Mouse (Mus musculus) thymus, adult 2 months (tissue): ENCODE measurements around the gene Idh1.

Experiments
- CTCF ChIP-seq: fragments of 200-500 bp; IDR thresholded peaks from 2 replicates; pipeline ENCODE4 v1.5.1; 2012; ENCODE audit warnings: mild to moderate bottlenecking, control low read depth, low read length, moderate library complexity, borderline replicate concordance; ENCODE audit not compliant: control insufficient read depth, poor library complexity, insufficient read depth; ENCODE audit errors: extremely low read depth
- POLR2A ChIP-seq: fragments of 200-500 bp; IDR thresholded peaks from 2 replicates; pipeline ENCODE4 v1.6.1; 2012; ENCODE audit warnings: mild to moderate bottlenecking, low read length, control low read depth, moderate library complexity; ENCODE audit not compliant: control insufficient read depth, poor library complexity, insufficient read depth; ENCODE audit errors: extremely low read depth

DNA sequence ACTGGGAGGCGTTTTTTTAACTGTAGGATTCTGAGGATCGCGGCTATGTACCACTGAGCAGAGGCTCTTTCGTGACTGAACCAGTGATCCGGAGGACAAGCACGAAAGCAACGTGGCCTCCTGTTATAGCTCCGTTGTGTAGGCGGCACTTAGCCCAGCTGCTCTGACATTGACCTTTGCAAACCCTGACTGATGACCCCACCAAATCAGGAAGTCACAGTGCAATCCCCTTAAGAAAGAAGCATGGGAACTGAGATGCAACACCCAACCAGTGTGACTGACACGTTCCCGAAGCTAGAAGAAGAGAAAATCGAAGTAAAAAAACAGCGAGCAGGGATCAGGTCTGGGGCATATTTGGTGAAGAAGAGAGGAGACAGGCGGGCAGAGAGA lies 73.5 kb downstream of the Idh1 start:
- TF ChIP-seq CTCF (no peak), POLR2A (no peak)
